Mouse (Mus musculus): ENCODE results near the gene Lingo1.

DNA sequence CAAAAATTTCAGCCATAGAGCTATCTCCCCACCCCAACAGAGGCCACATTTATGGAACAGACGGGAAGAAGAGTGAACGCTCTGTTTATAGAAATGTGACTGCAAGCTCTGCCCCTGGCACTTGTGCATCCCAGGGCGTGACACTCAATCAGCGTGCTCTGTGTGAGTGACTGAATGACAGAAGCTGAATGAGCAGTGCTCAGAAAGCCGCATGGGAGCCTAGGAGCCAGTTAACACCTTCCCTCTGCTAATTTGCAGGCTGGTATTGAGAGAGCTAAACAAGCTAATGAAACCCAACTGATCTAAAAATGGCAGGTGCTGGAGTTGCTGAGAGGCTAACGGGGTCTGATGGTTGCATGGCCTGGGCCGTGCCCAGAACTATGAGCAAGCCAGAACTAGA is 143.7 kb downstream of the Lingo1 start:
- TF ChIP-seq CTCF (IDR thresholded peaks at IDR 0.05; ENCODE audit: low read depth) (no peak), EP300 (IDR thresholded peaks at IDR 0.05; ENCODE audit: low read depth) (no peak)

Measured in liver, postnatal 0 days (tissue).